Mouse (Mus musculus) CH12.LX (cell line): ENCODE measurements at regions not wholly inside any gene's neighbourhood (a gene's known extent, or its start where the extent isn't known, plus 50 kb on each side); places are given as distances from the start of the nearest gene placed in this dataset.

Experiments used
- DNase-seq: peaks from one replicate; pipeline ENCODE4 v3.0.0-alpha.2; 2013; ENCODE audit errors: extremely low read depth
- H3K27ac ChIP-seq: 2 replicates; pipeline ENCODE4 v1.5.1; 2012; ENCODE audit warnings: low read depth, mild to moderate bottlenecking, control low read depth, moderate library complexity; ENCODE audit not compliant: insufficient read depth
- H3K27me3 ChIP-seq: replicated peaks from 2 replicates; pipeline ENCODE3; 2012; ENCODE audit warnings: inconsistent platforms
- H3K36me3 ChIP-seq, 2 experiments: replicated peaks in 1 of 2; 2 replicates each; pipeline versions ENCODE3 to v1.6.1; 2012; ENCODE audit warnings: inconsistent platforms in 1 of 2, low read length in 1 of 2, mild to moderate bottlenecking in 1 of 2, mixed read lengths in 1 of 2, moderate library complexity in 1 of 2; ENCODE audit not compliant: control insufficient read depth in 1 of 2, insufficient read depth in 1 of 2
- H3K4me1 ChIP-seq, 2 experiments: 2 replicates each; pipeline ENCODE4 v1.6.1; 2012; ENCODE audit warnings: inconsistent platforms in 1 of 2, moderate library complexity in 1 of 2; ENCODE audit not compliant: insufficient read depth in 2 of 2, control insufficient read depth in 1 of 2
- H3K4me2 ChIP-seq: 2 replicates; pipeline ENCODE4 v1.6.1; 2012; ENCODE audit warnings: low read depth, mild to moderate bottlenecking, control low read depth; ENCODE audit not compliant: poor library complexity, insufficient read depth, severe bottlenecking
- H3K4me3 ChIP-seq, 3 experiments: fragments of 150-350 bp in 1 of 3; sonication (generic) in 1 of 3; replicated peaks in 1 of 3; 2 replicates each; pipeline versions ENCODE3 to v1.5.1; 2011 to 2012; ENCODE audit warnings: low read depth in 2 of 3, low read length in 2 of 3, mild to moderate bottlenecking in 2 of 3, moderate library complexity in 2 of 3, control low read depth in 1 of 3, improper control_type of control experiment in 1 of 3, inconsistent platforms in 1 of 3, mixed read lengths in 1 of 3; ENCODE audit not compliant: poor library complexity in 1 of 3
- H3K79me2 ChIP-seq: replicated peaks from 2 replicates; pipeline ENCODE4 v1.6.1; 2012; ENCODE audit warnings: mild to moderate bottlenecking, moderate library complexity; ENCODE audit not compliant: control insufficient read depth, poor library complexity, insufficient read depth, severe bottlenecking; ENCODE audit errors: extremely low read depth
- H3K9ac ChIP-seq: 2 replicates; pipeline ENCODE4 v1.6.1; 2012; ENCODE audit warnings: low read depth, mild to moderate bottlenecking, control low read depth, moderate library complexity; ENCODE audit not compliant: insufficient read depth
- H3K9me3 ChIP-seq: replicated peaks from 2 replicates; pipeline ENCODE3; 2012; ENCODE audit warnings: low read length, inconsistent platforms, mixed read lengths
- CHD1 ChIP-seq: IDR thresholded peaks from 2 replicates; pipeline ENCODE4 v1.6.1; 2012; ENCODE audit warnings: low read depth, low read length, improper control_type of control experiment, inconsistent platforms
- CHD2 ChIP-seq: IDR thresholded peaks from 2 replicates; pipeline ENCODE4 v1.6.1; 2011; ENCODE audit warnings: low read length, improper control_type of control experiment
- E2F4 ChIP-seq: IDR thresholded peaks from 2 replicates; pipeline ENCODE4 v1.6.1; 2011; ENCODE audit warnings: low read depth, low read length, improper control_type of control experiment; ENCODE audit not compliant: insufficient replicate concordance
- ELF1 ChIP-seq: IDR thresholded peaks from 2 replicates; pipeline ENCODE4 v1.6.1; 2014; ENCODE audit warnings: low read depth, mild to moderate bottlenecking, inconsistent platforms, low read length, improper control_type of control experiment
- GABPA ChIP-seq: IDR thresholded peaks from 2 replicates; pipeline ENCODE4 v1.6.1; 2012; ENCODE audit warnings: low read depth, low read length, improper control_type of control experiment, inconsistent platforms; ENCODE audit not compliant: insufficient replicate concordance
- HCFC1 ChIP-seq: IDR thresholded peaks from 2 replicates; pipeline ENCODE4 v1.6.1; 2012; ENCODE audit warnings: low read depth, mild to moderate bottlenecking, inconsistent platforms, low read length, improper control_type of control experiment
- IRF4 ChIP-seq: IDR thresholded peaks from 2 replicates; pipeline ENCODE4 v1.6.1; 2014; ENCODE audit warnings: low read depth, mild to moderate bottlenecking, inconsistent platforms, low read length, improper control_type of control experiment
- JUND ChIP-seq: conservative IDR thresholded peaks from 2 replicates; pipeline ENCODE4 v1.6.1; 2011; ENCODE audit warnings: low read depth, low read length, improper control_type of control experiment
- MAFK ChIP-seq: IDR thresholded peaks from 2 replicates; pipeline ENCODE4 v1.6.1; 2011; ENCODE audit warnings: low read length, improper control_type of control experiment; ENCODE audit not compliant: insufficient replicate concordance
- MAX ChIP-seq: IDR thresholded peaks from 2 replicates; pipeline ENCODE4 v1.6.1; 2011; ENCODE audit warnings: low read length, improper control_type of control experiment
- MXI1 ChIP-seq: IDR thresholded peaks from 2 replicates; pipeline ENCODE4 v1.6.1; 2011; ENCODE audit warnings: mild to moderate bottlenecking, low read depth, low read length, improper control_type of control experiment
- MYC ChIP-seq: IDR thresholded peaks from 2 replicates; pipeline ENCODE4 v1.6.1; 2011; ENCODE audit warnings: low read depth, mild to moderate bottlenecking, improper control_type of control experiment, low read length
- NELFE ChIP-seq: IDR thresholded peaks from 2 replicates; pipeline ENCODE4 v1.6.1; 2011; ENCODE audit warnings: low read depth, low read length, improper control_type of control experiment
- POLR2A ChIP-seq: IDR thresholded peaks from 2 replicates; pipeline ENCODE4 v1.6.1; 2011; ENCODE audit warnings: low read depth, mild to moderate bottlenecking, improper control_type of control experiment, low read length
- RAD21 ChIP-seq: IDR thresholded peaks from 2 replicates; pipeline ENCODE4 v1.6.1; 2011; ENCODE audit warnings: low read depth, mild to moderate bottlenecking, low read length, improper control_type of control experiment, moderate library complexity
- RCOR1 ChIP-seq: conservative IDR thresholded peaks from 2 replicates; pipeline ENCODE4 v1.6.1; 2012; ENCODE audit warnings: low read depth, mild to moderate bottlenecking, inconsistent platforms, low read length, improper control_type of control experiment
- SMC3 ChIP-seq: IDR thresholded peaks from 2 replicates; pipeline ENCODE4 v1.6.1; 2011; ENCODE audit warnings: low read depth, low read length, improper control_type of control experiment
- TBP ChIP-seq: conservative IDR thresholded peaks from 2 replicates; pipeline ENCODE4 v1.6.1; 2011; ENCODE audit warnings: low read depth, low read length, improper control_type of control experiment
- UBTF ChIP-seq: IDR thresholded peaks from 2 replicates; pipeline ENCODE4 v1.6.1; 2012; ENCODE audit warnings: low read depth, mild to moderate bottlenecking, inconsistent platforms, low read length, improper control_type of control experiment, moderate library complexity
- USF2 ChIP-seq: conservative IDR thresholded peaks from 2 replicates; pipeline ENCODE4 v1.6.1; 2011; ENCODE audit warnings: low read depth, low read length, improper control_type of control experiment
- ZC3H11A ChIP-seq: IDR thresholded peaks from 2 replicates; pipeline ENCODE4 v1.6.1; 2012; ENCODE audit warnings: low read depth, mild to moderate bottlenecking, inconsistent platforms, low read length, improper control_type of control experiment
- ZMIZ1 ChIP-seq: IDR thresholded peaks from 2 replicates; pipeline ENCODE4 v1.6.1; 2012; ENCODE audit warnings: low read depth, mild to moderate bottlenecking, inconsistent platforms, low read length, improper control_type of control experiment
- dilution Hi-C: fragments of 300-500 bp; cut with MboI; formaldehyde crosslinking; loops from 2 replicates; pipeline ENCODE4 v1.14.3; 2020; ENCODE audit warnings: low sequenced_read_pairs; ENCODE audit not compliant: extremely low pct_unique_long_range_greater_than_20kb, extremely low pct_ligation_motif_present
- in situ Hi-C: fragments of 300-500 bp; cut with MboI; formaldehyde crosslinking; loops from 3 replicates; pipeline ENCODE4 v1.14.3; 2019; ENCODE audit warnings: low sequenced_read_pairs, low pct_ligation_motif_present, low pct_unique_long_range_greater_than_20kb, mixed read lengths

DNA sequence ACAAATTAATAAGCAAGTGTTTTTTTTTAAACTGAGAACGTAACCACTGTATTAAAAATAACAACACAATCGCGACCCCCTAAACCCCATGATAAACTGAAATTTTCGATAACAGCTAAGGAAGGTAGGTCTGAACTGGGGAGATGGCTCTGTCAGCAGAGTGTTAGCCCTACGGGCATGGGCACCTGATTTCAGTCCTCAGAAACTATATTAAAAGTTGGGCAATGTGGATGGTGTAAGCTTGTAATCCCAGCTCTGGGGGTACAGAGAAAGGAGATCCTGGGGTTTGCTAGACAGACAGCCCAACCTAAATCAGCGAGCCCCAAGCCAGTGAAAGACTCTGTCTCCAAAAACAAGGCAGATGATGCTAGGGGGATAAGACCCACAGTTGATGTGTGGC is 242.1 kb downstream of the Efnb2 start:
- in situ Hi-C loops = no loop called here

DNA sequence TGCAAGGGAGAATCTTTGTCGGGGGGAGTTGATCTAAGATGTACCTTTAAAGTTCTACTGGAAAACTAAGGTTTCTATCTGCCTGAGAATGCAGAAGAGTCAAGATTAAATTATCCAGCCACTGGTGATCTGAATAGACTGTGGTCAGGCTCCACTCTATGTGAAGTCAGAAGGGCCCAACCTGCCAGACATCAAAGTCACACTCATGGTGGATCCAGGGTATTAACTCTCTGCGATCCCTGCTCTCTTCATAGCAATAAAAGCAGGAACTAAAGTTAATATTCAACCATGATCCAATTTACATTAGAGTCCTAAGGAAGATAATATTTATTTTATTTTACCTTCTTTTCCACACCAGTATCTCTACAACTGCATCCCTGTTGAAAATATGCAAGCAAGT is 242.5 kb downstream of the Efnb2 start:
- no peaks in the 10 kb centered on the region for H3K36me3 ChIP-seq
- no peak overlapping the region for H3K4me2 ChIP-seq
- H3K9ac ChIP-seq = no peak overlapping the region
- H3K79me2 ChIP-seq = no peaks in the 10 kb centered on the region
- TF ChIP-seq MXI1 (no peak), SMC3 (no peak), JUND (no peak), IRF4 (no peak), MAFK (no peak), HCFC1 (no peak), NELFE (no peak), CHD2 (no peak)
- H3K4me3 ChIP-seq = no peak overlapping the region
- no peaks in the 10 kb centered on the region for H3K27me3 ChIP-seq
- DNase-seq = no peak
- no peaks in the 10 kb centered on the region for H3K4me1 ChIP-seq
- H3K27ac ChIP-seq = no peak overlapping the region
- peaks cover 69% of the 10 kb centered on the region for H3K9me3 ChIP-seq
- in situ Hi-C loops (no loop called here), dilution Hi-C loops (no loop called here)

More for the DNA sequence above, 242.1 kb downstream of the Efnb2 start:
- no peak overlapping the region for H3K4me3 ChIP-seq
- H3K27ac ChIP-seq = no peak overlapping the region
- no peaks in the 10 kb centered on the region for H3K36me3 ChIP-seq
- H3K79me2 ChIP-seq = no peaks in the 10 kb centered on the region
- TF ChIP-seq MYC = no peak
- TF ChIP-seq CHD1 = no peak
- no peak for TF ChIP-seq POLR2A
- TF ChIP-seq NELFE = no peak
- TF ChIP-seq E2F4 = no peak
- no peak for TF ChIP-seq MAX
- no peak for TF ChIP-seq ZMIZ1
- no peak for TF ChIP-seq RAD21
- TF ChIP-seq USF2 = no peak
- TF ChIP-seq CHD2 = no peak
- TF ChIP-seq UBTF = no peak
- no peak for TF ChIP-seq RCOR1
- TF ChIP-seq GABPA = no peak
- TF ChIP-seq TBP = no peak
- TF ChIP-seq SMC3 = no peak
- no peak for TF ChIP-seq ZC3H11A
- no peak for TF ChIP-seq ELF1
- no peak overlapping the region for H3K9ac ChIP-seq
- DNase-seq = no peak
- no peaks in the 10 kb centered on the region for H3K27me3 ChIP-seq
- H3K4me1 ChIP-seq = no peaks in the 10 kb centered on the region
- dilution Hi-C loops = no loop called here
- no peak overlapping the region for H3K4me2 ChIP-seq
- H3K9me3 ChIP-seq = peaks cover 69% of the 10 kb centered on the region
